Mouse (Mus musculus): ENCODE results near the gene P2ry6.

DNA sequence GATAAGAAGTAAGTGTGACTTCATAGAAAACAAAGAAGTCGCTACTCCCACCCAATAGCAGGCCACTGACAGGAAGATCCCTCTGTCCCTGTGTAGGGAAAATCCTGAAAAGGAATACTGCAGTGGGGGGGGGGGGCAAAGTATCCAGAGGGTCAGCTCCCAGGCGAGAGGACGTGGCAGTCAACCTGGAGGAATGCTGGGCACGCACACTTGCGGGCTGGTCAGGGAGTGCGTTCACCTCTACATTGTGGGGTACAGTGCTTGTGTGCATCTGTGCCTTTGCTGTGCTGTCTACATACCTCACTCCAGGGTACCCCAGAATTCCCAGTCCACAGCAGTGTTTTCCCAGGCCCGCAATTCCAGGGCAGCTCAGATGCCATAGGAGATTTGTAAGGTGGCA lies 8.4 kb downstream of the P2ry6 start:
- TF ChIP-seq POLR2A (IDR thresholded peaks at IDR 0.05; ENCODE audit: insufficient read depth, low read length) (no peak), CTCF (IDR thresholded peaks at IDR 0.05; ENCODE audit: low read depth, low read length) (no peak)
